Mouse (Mus musculus): ENCODE data around the gene Gas6. TPM values are rescaled to one million over a fixed set of nuclear protein-coding genes. Genes with fewer than 3 reads are reported as not detected.

Gene Gas6
- total and polyA plus RNA-seq, 2 experiments from 2014 or later = 63.0 to 91.0 TPM

GRCm38 (mm10) chr8:13433130-13433529 lies 61.2 kb downstream of the Gas6 start:
- H3K4me1 ChIP-seq (ENCODE audit: insufficient read depth, low read length) = no peaks in the 10 kb centered on the region
- no peak overlapping the region for H3K9ac ChIP-seq (replicated peaks; ENCODE audit: low read length, poor library complexity, severe bottlenecking)
- no peaks in the 10 kb centered on the region for H3K9me3 ChIP-seq (ENCODE audit: low read length)
- H3K27ac ChIP-seq (ENCODE audit: low read depth, low read length) = no peak overlapping the region
- peaks cover 24% of the 10 kb centered on the region for H3K27me3 ChIP-seq (ENCODE audit: insufficient read depth, low read length)
- H3K36me3 ChIP-seq (ENCODE audit: insufficient read depth, low read length) = no peaks in the 10 kb centered on the region
- ATAC-seq (ENCODE audit: low FRiP score) = no peak
- no peak for DNase-seq (ENCODE audit: low spot score)
- no peak for TF ChIP-seq CTCF (IDR thresholded peaks at IDR 0.05)
- 90% methylated on average over 5 of the region's 5 CpGs for WGBS
- no peak overlapping the region for H3K4me2 ChIP-seq (ENCODE audit: low read depth, low read length, poor library complexity, severe bottlenecking)
- H3K4me3 ChIP-seq (ENCODE audit: low read depth, low read length) = no peak overlapping the region

- Histone ChIP-seq H3K4me2 (ENCODE audit: low read depth, low read length, poor library complexity, severe bottlenecking) (no peak overlapping the region), H3K27me3 (ENCODE audit: insufficient read depth, low read length) (peaks cover 15% of the 10 kb centered on the region), H3K36me3 (ENCODE audit: insufficient read depth, low read length) (no peaks in the 10 kb centered on the region), H3K4me1 (ENCODE audit: insufficient read depth, low read length) (no peaks in the 10 kb centered on the region), H3K27ac (ENCODE audit: low read depth, low read length) (no peak overlapping the region), H3K9ac (replicated peaks; ENCODE audit: low read length, poor library complexity, severe bottlenecking) (0 out of 2 replicates have a peak overlapping the region, but pooled peaks have one; percentile 8), H3K9me3 (ENCODE audit: low read length) (no peaks in the 10 kb centered on the region), H3K4me3 (ENCODE audit: low read depth, low read length) (no peak overlapping the region)
- ATAC-seq (ENCODE audit: low FRiP score) (no peak), DNase-seq (ENCODE audit: low spot score) (no peak)
- no peak for TF ChIP-seq CTCF (IDR thresholded peaks at IDR 0.05)
These were observed 63.4 kb downstream of the Gas6 start for GRCm38 (mm10) chr8:13430866-13431265.

- ATAC-seq (ENCODE audit: low FRiP score) = no peak
- Histone ChIP-seq H3K9me3 (ENCODE audit: low read length) (no peaks in the 10 kb centered on the region), H3K4me2 (ENCODE audit: low read depth, low read length, poor library complexity, severe bottlenecking) (no peak overlapping the region), H3K27me3 (ENCODE audit: insufficient read depth, low read length) (peaks cover 10% of the 10 kb centered on the region), H3K4me3 (ENCODE audit: low read depth, low read length) (no peak overlapping the region), H3K27ac (ENCODE audit: low read depth, low read length) (no peak overlapping the region), H3K9ac (replicated peaks; ENCODE audit: low read length, poor library complexity, severe bottlenecking) (0 out of 2 replicates have a peak overlapping the region, but pooled peaks have one; percentile 8), H3K36me3 (ENCODE audit: insufficient read depth, low read length) (no peaks in the 10 kb centered on the region), H3K4me1 (ENCODE audit: insufficient read depth, low read length) (no peaks in the 10 kb centered on the region)
- no peak for TF ChIP-seq CTCF (IDR thresholded peaks at IDR 0.05)
- peak; percentile 63 for DNase-seq (ENCODE audit: low spot score)
- 72% methylated on average over 7 of the region's 7 CpGs for WGBS
These were observed 63.9 kb downstream of the Gas6 start for GRCm38 (mm10) chr8:13430412-13430811.

GRCm38 (mm10) chr8:13428156-13428555 lies 66.1 kb downstream of the Gas6 start:
- TF ChIP-seq CTCF (IDR thresholded peaks at IDR 0.05) = no peak
- DNase-seq (ENCODE audit: low spot score) (no peak), ATAC-seq (ENCODE audit: low FRiP score) (no peak)
- no peak overlapping the region for H3K4me3 ChIP-seq (ENCODE audit: low read depth, low read length)
- no peak overlapping the region for H3K9ac ChIP-seq (replicated peaks; ENCODE audit: low read length, poor library complexity, severe bottlenecking)
- 88% methylated on average over 9 of the region's 9 CpGs for WGBS
- no peaks in the 10 kb centered on the region for H3K9me3 ChIP-seq (ENCODE audit: low read length)
- H3K27ac ChIP-seq (ENCODE audit: low read depth, low read length) = no peak overlapping the region
- H3K36me3 ChIP-seq (ENCODE audit: insufficient read depth, low read length) = no peaks in the 10 kb centered on the region
- H3K4me1 ChIP-seq (ENCODE audit: insufficient read depth, low read length) = no peaks in the 10 kb centered on the region
- no peaks in the 10 kb centered on the region for H3K27me3 ChIP-seq (ENCODE audit: insufficient read depth, low read length)
- no peak overlapping the region for H3K4me2 ChIP-seq (ENCODE audit: low read depth, low read length, poor library complexity, severe bottlenecking)

GRCm38 (mm10) chr8:13427351-13427750 lies 66.9 kb downstream of the Gas6 start:
- no peak overlapping the region for H3K9ac ChIP-seq (replicated peaks; ENCODE audit: low read length, poor library complexity, severe bottlenecking)
- no peaks in the 10 kb centered on the region for H3K4me1 ChIP-seq (ENCODE audit: insufficient read depth, low read length)
- H3K27ac ChIP-seq (ENCODE audit: low read depth, low read length) = no peak overlapping the region
- WGBS = 81% methylated on average over 6 of the region's 6 CpGs
- no peak overlapping the region for H3K4me2 ChIP-seq (ENCODE audit: low read depth, low read length, poor library complexity, severe bottlenecking)
- no peak for TF ChIP-seq CTCF (IDR thresholded peaks at IDR 0.05)
- H3K9me3 ChIP-seq (ENCODE audit: low read length) = no peaks in the 10 kb centered on the region
- ATAC-seq (ENCODE audit: low FRiP score) = no peak
- no peaks in the 10 kb centered on the region for H3K27me3 ChIP-seq (ENCODE audit: insufficient read depth, low read length)
- H3K36me3 ChIP-seq (ENCODE audit: insufficient read depth, low read length) = no peaks in the 10 kb centered on the region
- DNase-seq (ENCODE audit: low spot score) = no peak
- no peak overlapping the region for H3K4me3 ChIP-seq (ENCODE audit: low read depth, low read length)

GRCm38 (mm10) chr8:13420970-13421369 lies 73.3 kb downstream of the Gas6 start:
- Histone ChIP-seq H3K36me3 (ENCODE audit: insufficient read depth, low read length) (no peaks in the 10 kb centered on the region), H3K4me1 (ENCODE audit: insufficient read depth, low read length) (no peaks in the 10 kb centered on the region), H3K4me2 (ENCODE audit: low read depth, low read length, poor library complexity, severe bottlenecking) (no peak overlapping the region), H3K27ac (ENCODE audit: low read depth, low read length) (no peak overlapping the region), H3K9ac (replicated peaks; ENCODE audit: low read length, poor library complexity, severe bottlenecking) (no peak overlapping the region), H3K27me3 (ENCODE audit: insufficient read depth, low read length) (no peaks in the 10 kb centered on the region), H3K9me3 (ENCODE audit: low read length) (no peaks in the 10 kb centered on the region), H3K4me3 (ENCODE audit: low read depth, low read length) (no peak overlapping the region)
- no peak for ATAC-seq (ENCODE audit: low FRiP score)
- WGBS = 92% methylated on average over 6 of the region's 6 CpGs
- no peak for TF ChIP-seq CTCF (IDR thresholded peaks at IDR 0.05)
- DNase-seq (ENCODE audit: low spot score) = no peak
